Mouse (Mus musculus): Measurements from ENCODE around the gene Sec61a1. TPM values are rescaled to one million over a fixed set of nuclear protein-coding genes. Genes with fewer than 3 reads are reported as not detected.

The Sec61a1 gene
- polyA plus RNA-seq (2011; ENCODE audit: insufficient read length, low read depth, missing spikeins): 226 and 279 TPM in 2 replicates

GRCm38 (mm10) chr6:88518404-88519263 lies at the start of gene Sec61a1:
Gene Sec61a1, minus strand, starts transcription at chr6:88518905.
- H3K4me1 ChIP-seq (ENCODE audit: control insufficient read depth, insufficient read depth, low read length): peaks cover 3% of the 10 kb centered on the region; the same call in 1 of the 2 replicates
- peak within 1 kb of the TSS; percentile 100 for H3K4me3 ChIP-seq (ENCODE audit: insufficient read depth, low read length)
- TF ChIP-seq CTCF (IDR thresholded peaks at IDR 0.05; ENCODE audit: borderline replicate concordance, insufficient read depth, low read length) (0 out of 2 replicates have a peak, but pooled peaks have one; percentile 5), POLR2A (IDR thresholded peaks at IDR 0.05; ENCODE audit: low read depth, low read length) (peak; percentile 99)
- peak within 1 kb of the TSS; percentile 69 for H3K27ac ChIP-seq (ENCODE audit: insufficient read depth, low read length)

- Histone ChIP-seq H3K4me3 (ENCODE audit: insufficient read depth, low read length) (no peak overlapping the region), H3K4me1 (ENCODE audit: control insufficient read depth, insufficient read depth, low read length) (no peaks in the 10 kb centered on the region), H3K27ac (ENCODE audit: insufficient read depth, low read length) (peak overlapping the region; percentile 54; the same call in 1 of the 2 replicates)
- TF ChIP-seq POLR2A (IDR thresholded peaks at IDR 0.05; ENCODE audit: low read depth, low read length): no peak
- no peak for TF ChIP-seq CTCF (IDR thresholded peaks at IDR 0.05; ENCODE audit: borderline replicate concordance, insufficient read depth, low read length)
Observed at GRCm38 (mm10) chr6:88566676-88567075, 48.0 kb upstream of the Sec61a1 start.

- H3K4me1 ChIP-seq (ENCODE audit: control insufficient read depth, insufficient read depth, low read length): no peaks in the 10 kb centered on the region
- H3K4me3 ChIP-seq (ENCODE audit: insufficient read depth, low read length): no peak overlapping the region
- no peak for TF ChIP-seq CTCF (IDR thresholded peaks at IDR 0.05; ENCODE audit: borderline replicate concordance, insufficient read depth, low read length)
- TF ChIP-seq POLR2A (IDR thresholded peaks at IDR 0.05; ENCODE audit: low read depth, low read length): no peak
- no peak overlapping the region for H3K27ac ChIP-seq (ENCODE audit: insufficient read depth, low read length)
Observed at GRCm38 (mm10) chr6:88565033-88565432, 46.3 kb upstream of the Sec61a1 start.

- no peak overlapping the region for H3K27ac ChIP-seq (ENCODE audit: insufficient read depth, low read length)
- no peak for TF ChIP-seq CTCF (IDR thresholded peaks at IDR 0.05; ENCODE audit: borderline replicate concordance, insufficient read depth, low read length)
- no peak for TF ChIP-seq POLR2A (IDR thresholded peaks at IDR 0.05; ENCODE audit: low read depth, low read length)
- no peak overlapping the region for H3K4me3 ChIP-seq (ENCODE audit: insufficient read depth, low read length)
- H3K4me1 ChIP-seq (ENCODE audit: control insufficient read depth, insufficient read depth, low read length): no peaks in the 10 kb centered on the region
Observed at GRCm38 (mm10) chr6:88560156-88560555, 41.5 kb upstream of the Sec61a1 start.

GRCm38 (mm10) chr6:88559688-88560087 lies 41.0 kb upstream of the Sec61a1 start:
- Histone ChIP-seq H3K27ac (ENCODE audit: insufficient read depth, low read length) (no peak overlapping the region), H3K4me3 (ENCODE audit: insufficient read depth, low read length) (no peak overlapping the region), H3K4me1 (ENCODE audit: control insufficient read depth, insufficient read depth, low read length) (no peaks in the 10 kb centered on the region)
- TF ChIP-seq CTCF (IDR thresholded peaks at IDR 0.05; ENCODE audit: borderline replicate concordance, insufficient read depth, low read length): no peak
- no peak for TF ChIP-seq POLR2A (IDR thresholded peaks at IDR 0.05; ENCODE audit: low read depth, low read length)

- TF ChIP-seq CTCF (IDR thresholded peaks at IDR 0.05; ENCODE audit: borderline replicate concordance, insufficient read depth, low read length) (peak; percentile 33; the same call in 1 of the 2 replicates), POLR2A (IDR thresholded peaks at IDR 0.05; ENCODE audit: low read depth, low read length) (no peak)
- Histone ChIP-seq H3K4me1 (ENCODE audit: control insufficient read depth, insufficient read depth, low read length) (no peaks in the 10 kb centered on the region), H3K4me3 (ENCODE audit: insufficient read depth, low read length) (no peak overlapping the region), H3K27ac (ENCODE audit: insufficient read depth, low read length) (no peak overlapping the region)
Observed at GRCm38 (mm10) chr6:88558076-88558475, 39.4 kb upstream of the Sec61a1 start.

GRCm38 (mm10) chr6:88557548-88557947 lies 38.8 kb upstream of the Sec61a1 start:
- no peak overlapping the region for H3K4me3 ChIP-seq (ENCODE audit: insufficient read depth, low read length)
- H3K4me1 ChIP-seq (ENCODE audit: control insufficient read depth, insufficient read depth, low read length): no peaks in the 10 kb centered on the region
- H3K27ac ChIP-seq (ENCODE audit: insufficient read depth, low read length): no peak overlapping the region
- TF ChIP-seq POLR2A (IDR thresholded peaks at IDR 0.05; ENCODE audit: low read depth, low read length) (no peak), CTCF (IDR thresholded peaks at IDR 0.05; ENCODE audit: borderline replicate concordance, insufficient read depth, low read length) (no peak)

- Histone ChIP-seq H3K4me1 (ENCODE audit: control insufficient read depth, insufficient read depth, low read length) (no peaks in the 10 kb centered on the region), H3K4me3 (ENCODE audit: insufficient read depth, low read length) (no peak overlapping the region), H3K27ac (ENCODE audit: insufficient read depth, low read length) (no peak overlapping the region)
- TF ChIP-seq POLR2A (IDR thresholded peaks at IDR 0.05; ENCODE audit: low read depth, low read length) (no peak), CTCF (IDR thresholded peaks at IDR 0.05; ENCODE audit: borderline replicate concordance, insufficient read depth, low read length) (no peak)
Observed at GRCm38 (mm10) chr6:88549916-88550315, 31.2 kb upstream of the Sec61a1 start.

- Histone ChIP-seq H3K4me3 (ENCODE audit: insufficient read depth, low read length) (no peak overlapping the region), H3K27ac (ENCODE audit: insufficient read depth, low read length) (no peak overlapping the region), H3K4me1 (ENCODE audit: control insufficient read depth, insufficient read depth, low read length) (no peaks in the 10 kb centered on the region)
- TF ChIP-seq POLR2A (IDR thresholded peaks at IDR 0.05; ENCODE audit: low read depth, low read length) (no peak), CTCF (IDR thresholded peaks at IDR 0.05; ENCODE audit: borderline replicate concordance, insufficient read depth, low read length) (no peak)
Observed at GRCm38 (mm10) chr6:88549137-88549814, 30.6 kb upstream of the Sec61a1 start.
